Mouse (Mus musculus): ENCODE measurements around the gene Sp3. TPM values are rescaled to one million over a fixed set of nuclear protein-coding genes. Genes with fewer than 3 reads are reported as not detected.

Sp3 gene
- total RNA-seq, 1 experiment = 60.6 TPM

GRCm38 (mm10) chr2:72898782-72899305, 81.4 kb downstream of the Sp3 start:
- Histone ChIP-seq H3K4me3 (ENCODE audit: insufficient read depth in 1 of 2, low read depth in 1 of 2, low read length in 2 of 2, poor library complexity in 1 of 2, severe bottlenecking in 1 of 2) (no peak overlapping the region), H3K4me1 (ENCODE audit: control insufficient read depth in 2 of 2, insufficient read depth in 2 of 2, low read length in 2 of 2, poor library complexity in 1 of 2) (no peaks in the 10 kb centered on the region), H3K27ac (ENCODE audit: insufficient read depth, low read depth, low read length, poor library complexity, severe bottlenecking) (no peak overlapping the region), H3K36me3 (ENCODE audit: control insufficient read depth, insufficient read depth, low read length, poor library complexity, severe bottlenecking) (no peaks in the 10 kb centered on the region), H3K9ac (ENCODE audit: insufficient read depth, low read depth, low read length, poor library complexity, severe bottlenecking) (no peak overlapping the region), H3K9me3 (ENCODE audit: control insufficient read depth, insufficient read depth, low read depth, low read length) (0 out of 2 replicates have a peak, but pooled peaks cover 2% of the 10 kb centered on the region)
- in situ Hi-C loops (cut with MboI; ENCODE audit: low sequenced_read_pairs in 2 of 2, unreplicated experiment in 2 of 2) = no loop called here
- TF ChIP-seq HCFC1 (IDR thresholded peaks at IDR 0.05; ENCODE audit: borderline replicate concordance, insufficient read depth, low read length) = no peak
- no peak for TF ChIP-seq ZC3H11A (IDR thresholded peaks at IDR 0.05; ENCODE audit: borderline replicate concordance, low read depth, low read length)
- no peak for TF ChIP-seq ZNF384 (IDR thresholded peaks at IDR 0.05; ENCODE audit: low read depth, low read length)
- DNase-seq (ENCODE audit: low read depth, low spot score) = no peak

- Histone ChIP-seq H3K27ac (ENCODE audit: insufficient read depth, low read depth, low read length, poor library complexity, severe bottlenecking) (0 out of 2 replicates have a peak overlapping the region, but pooled peaks have one; percentile 22), H3K4me1 (ENCODE audit: control insufficient read depth in 2 of 2, insufficient read depth in 2 of 2, low read length in 2 of 2, poor library complexity in 1 of 2) (no peaks in the 10 kb centered on the region), H3K36me3 (ENCODE audit: control insufficient read depth, insufficient read depth, low read length, poor library complexity, severe bottlenecking) (no peaks in the 10 kb centered on the region), H3K4me3 (ENCODE audit: insufficient read depth in 1 of 2, low read depth in 1 of 2, low read length in 2 of 2, poor library complexity in 1 of 2, severe bottlenecking in 1 of 2) (no peak overlapping the region), H3K9ac (ENCODE audit: insufficient read depth, low read depth, low read length, poor library complexity, severe bottlenecking) (no peak overlapping the region), H3K9me3 (ENCODE audit: control insufficient read depth, insufficient read depth, low read depth, low read length) (0 out of 2 replicates have a peak, but pooled peaks cover 2% of the 10 kb centered on the region)
- in situ Hi-C loops (cut with MboI; ENCODE audit: low sequenced_read_pairs in 2 of 2, unreplicated experiment in 2 of 2) = no loop called here
- no peak for DNase-seq (ENCODE audit: low read depth, low spot score)
- TF ChIP-seq ZC3H11A (IDR thresholded peaks at IDR 0.05; ENCODE audit: borderline replicate concordance, low read depth, low read length) (no peak), CHD2 (IDR thresholded peaks at IDR 0.05; ENCODE audit: low read depth, low read length) (no peak), MAFK (IDR thresholded peaks at IDR 0.05; ENCODE audit: insufficient read depth, low read depth, low read length) (no peak), ZNF384 (IDR thresholded peaks at IDR 0.05; ENCODE audit: low read depth, low read length) (no peak), HCFC1 (IDR thresholded peaks at IDR 0.05; ENCODE audit: borderline replicate concordance, insufficient read depth, low read length) (no peak)
Observed at GRCm38 (mm10) chr2:72898094-72898781, 82.0 kb downstream of the Sp3 start.

GRCm38 (mm10) chr2:72889806-72890205, 90.4 kb downstream of the Sp3 start:
- no peak for DNase-seq (ENCODE audit: low read depth, low spot score)
- Histone ChIP-seq H3K9me3 (ENCODE audit: control insufficient read depth, insufficient read depth, low read depth, low read length) (no peaks in the 10 kb centered on the region), H3K4me1 (ENCODE audit: control insufficient read depth in 2 of 2, insufficient read depth in 2 of 2, low read length in 2 of 2, poor library complexity in 1 of 2) (no peaks in the 10 kb centered on the region), H3K27ac (ENCODE audit: insufficient read depth, low read depth, low read length, poor library complexity, severe bottlenecking) (no peak overlapping the region), H3K4me3 (ENCODE audit: insufficient read depth in 1 of 2, low read depth in 1 of 2, low read length in 2 of 2, poor library complexity in 1 of 2, severe bottlenecking in 1 of 2) (no peak overlapping the region), H3K9ac (ENCODE audit: insufficient read depth, low read depth, low read length, poor library complexity, severe bottlenecking) (no peak overlapping the region), H3K36me3 (ENCODE audit: control insufficient read depth, insufficient read depth, low read length, poor library complexity, severe bottlenecking) (no peaks in the 10 kb centered on the region)
- in situ Hi-C loops (cut with MboI; ENCODE audit: low sequenced_read_pairs in 2 of 2, unreplicated experiment in 2 of 2) = no loop called here
- no peak for TF ChIP-seq CHD2 (IDR thresholded peaks at IDR 0.05; ENCODE audit: low read depth, low read length)

Other genes starting within 250 kb of the Sp3 start
- gene Gm11084, start 6.3 kb upstream of the Sp3 start, total RNA-seq (2012; rRNA removed) = not detected in 2 replicates
- 61.5 and 90.5 TPM in 2 replicates for gene Ola1, start 238.5 kb upstream of the Sp3 start, total RNA-seq (2012; rRNA removed)